Mouse (Mus musculus) left cerebral cortex, postnatal 36 days (tissue): ENCODE results near the gene Rhbdd2. TPM values are rescaled to one million over a fixed set of nuclear protein-coding genes. Genes with fewer than 3 reads are reported as not detected.
A peak's percentile ranks its signal among the peaks of the same experiment; 100 is the strongest.

Experiments
- DNase-seq, 2 experiments: peaks; one replicate each; pipeline ENCODE4 v3.0.0; 2021 to 2022; ENCODE audit warnings: low spot score in 2 of 2, mixed read lengths in 1 of 2
- intact Hi-C: fragments of 180-260 bp; cut with DNase I; formaldehyde crosslinking; loops from one replicate; pipeline ENCODE4 v1.15.1; 2025
- total RNA-seq, 2 experiments: library from RNA; stranded (reverse); gene quantifications; 2 replicates each; pipeline ENCODE4 v1.2.3; 2021

Gene Rhbdd2
- total RNA-seq, 2 experiments from 2014 or later = 77.2 to 90.2 TPM

- DNase-seq = no peak
- intact Hi-C loops = no loop called here
Measured at GRCm38 (mm10) chr5:135674349-135674775, 41.9 kb downstream of the Rhbdd2 start.

- DNase-seq = peak; percentile 56 to 62
- intact Hi-C loops = no loop called here
Measured at GRCm38 (mm10) chr5:135674821-135675220, 42.4 kb downstream of the Rhbdd2 start.

- DNase-seq = no peak
- intact Hi-C loops = no loop called here
Measured at GRCm38 (mm10) chr5:135676696-135677095, 44.3 kb downstream of the Rhbdd2 start.

- intact Hi-C loops = no loop called here
- DNase-seq = no peak
Measured at GRCm38 (mm10) chr5:135677251-135677650, 44.8 kb downstream of the Rhbdd2 start.

GRCm38 (mm10) chr5:135678481-135678880, 46.1 kb downstream of the Rhbdd2 start:
- DNase-seq = no peak
- intact Hi-C loops = no loop called here

GRCm38 (mm10) chr5:135680967-135681545, 48.6 kb downstream of the Rhbdd2 start:
- no peak for DNase-seq
- intact Hi-C loops = no loop called here

- no peak for DNase-seq
- intact Hi-C loops = no loop called here
Measured at GRCm38 (mm10) chr5:135682009-135682408, 49.6 kb downstream of the Rhbdd2 start.

GRCm38 (mm10) chr5:135682942-135683570, 50.6 kb downstream of the Rhbdd2 start:
- DNase-seq = no peak
- intact Hi-C loops = no loop called here

- DNase-seq = no peak
- intact Hi-C loops = no loop called here
Measured at GRCm38 (mm10) chr5:135690401-135690800, 58.0 kb downstream of the Rhbdd2 start.

- no peak for DNase-seq
- intact Hi-C loops = no loop called here
Measured at GRCm38 (mm10) chr5:135691266-135691665, 58.8 kb downstream of the Rhbdd2 start.

- intact Hi-C loops = no loop called here
- no peak for DNase-seq
Measured at GRCm38 (mm10) chr5:135693281-135693853, 60.9 kb downstream of the Rhbdd2 start.

- intact Hi-C loops = no loop called here
- DNase-seq = no peak
Measured at GRCm38 (mm10) chr5:135695277-135695721, 62.9 kb downstream of the Rhbdd2 start.

Other genes with a start within 250 kb of the Rhbdd2 start
- gene Pom121, start 238.1 kb upstream of the Rhbdd2 start, total RNA-seq = 10 to 100 TPM; 50.0 to 54.1 TPM
- 10 to 100 TPM; 44.6 to 61.3 TPM for gene Hip1, start 87.5 kb upstream of the Rhbdd2 start, total RNA-seq
- gene Ccl26, start 69.0 kb upstream of the Rhbdd2 start, total RNA-seq = not detected
- under 1 TPM in 1 of 2 experiments, not detected in 1; 0.64 TPM for gene Ccl24, start 59.6 kb upstream of the Rhbdd2 start, total RNA-seq
- 10 to 100 TPM; 83.7 to 90.9 TPM for gene Por, start 37.4 kb downstream of the Rhbdd2 start, total RNA-seq
- gene Tmem120a, start 111.8 kb downstream of the Rhbdd2 start, total RNA-seq = 10 to 100 TPM; 15.6 to 18.0 TPM
- not detected for gene Styxl1, start 145.8 kb downstream of the Rhbdd2 start, total RNA-seq
- gene Mdh2, start 145.9 kb downstream of the Rhbdd2 start, total RNA-seq = 100 to 1,000 TPM; 374 to 435 TPM
- 100 to 1,000 TPM in 1 of 2 experiments, 10 to 100 TPM in 1; 65.0 to 119 TPM for gene Srrm3, start 174.3 kb downstream of the Rhbdd2 start, total RNA-seq